Mouse (Mus musculus): ENCODE results near the gene Atp5d. TPM values are rescaled to one million over a fixed set of nuclear protein-coding genes. Genes with fewer than 3 reads are reported as not detected.
A peak's percentile ranks its signal among the peaks of the same experiment; 100 is the strongest.

Gene Atp5d
- total RNA-seq, 1 experiment from 2014 or later = 460 TPM

- peak; percentile 95 for DNase-seq
These were observed 29.7 kb downstream of the Atp5d start for GRCm38 (mm10) chr10:80168038-80168661.

GRCm38 (mm10) chr10:80169070-80169469 lies 30.6 kb downstream of the Atp5d start:
- no peak for DNase-seq

- no peak for DNase-seq
These were observed 31.2 kb downstream of the Atp5d start for GRCm38 (mm10) chr10:80169651-80170050.

- no peak for DNase-seq
These were observed 31.6 kb downstream of the Atp5d start for GRCm38 (mm10) chr10:80170052-80170451.

GRCm38 (mm10) chr10:80170601-80171021 lies 32.2 kb downstream of the Atp5d start:
- no peak for DNase-seq

- no peak for DNase-seq
These were observed 32.8 kb downstream of the Atp5d start for GRCm38 (mm10) chr10:80171252-80171651.

GRCm38 (mm10) chr10:80171760-80172526 lies 33.5 kb downstream of the Atp5d start:
- DNase-seq = no peak

- DNase-seq = peak; percentile 85
These were observed 34.3 kb downstream of the Atp5d start, which contains the start of gene 1600002K03Rik for GRCm38 (mm10) chr10:80172527-80173292. Gene 1600002K03Rik (plus strand): TSS chr10:80172944.

- no peak for DNase-seq
These were observed 34.9 kb downstream of the Atp5d start for GRCm38 (mm10) chr10:80173358-80173757.

- no peak for DNase-seq
These were observed 35.7 kb downstream of the Atp5d start for GRCm38 (mm10) chr10:80173955-80174640.

GRCm38 (mm10) chr10:80174705-80175104 lies 36.3 kb downstream of the Atp5d start:
- DNase-seq = no peak

- DNase-seq = no peak
These were observed 37.3 kb downstream of the Atp5d start for GRCm38 (mm10) chr10:80175536-80176269.

GRCm38 (mm10) chr10:80176270-80176834 lies 37.9 kb downstream of the Atp5d start:
- DNase-seq = no peak

GRCm38 (mm10) chr10:80177441-80178279 lies 39.2 kb downstream of the Atp5d start:
- DNase-seq = peak; percentile 83

GRCm38 (mm10) chr10:80179068-80180051 lies 40.9 kb downstream of the Atp5d start, which contains the start of gene Efna2:
Gene Efna2 (plus strand): TSS chr10:80179482.
- peak; percentile 72 for DNase-seq

GRCm38 (mm10) chr10:80180288-80180687 lies 41.9 kb downstream of the Atp5d start:
- no peak for DNase-seq

GRCm38 (mm10) chr10:80180823-80181222 lies 42.4 kb downstream of the Atp5d start:
- no peak for DNase-seq

- no peak for DNase-seq
These were observed 44.1 kb downstream of the Atp5d start for GRCm38 (mm10) chr10:80182547-80182946.

GRCm38 (mm10) chr10:80186649-80187048 lies 48.2 kb downstream of the Atp5d start:
- DNase-seq = no peak

Measured in adrenal gland, postnatal 25 days (tissue).